Mouse (Mus musculus) small intestine, adult 2 months (tissue): ENCODE data around the gene Sorcs1.

Experiments
- CTCF ChIP-seq: fragments of 200-500 bp; IDR thresholded peaks from 2 replicates; pipeline ENCODE4 v1.5.1; 2012; ENCODE audit warnings: low read depth, mild to moderate bottlenecking, control low read depth, inconsistent platforms, low read length, moderate library complexity, mixed read lengths; ENCODE audit not compliant: insufficient replicate concordance, insufficient read length; ENCODE audit errors: extremely low read depth
- POLR2A ChIP-seq: fragments of 200-500 bp; IDR thresholded peaks from 2 replicates; pipeline ENCODE4 v1.6.1; 2012; ENCODE audit warnings: low read depth, mild to moderate bottlenecking, control low read depth, inconsistent platforms, low read length, moderate library complexity

GRCm38 (mm10) chr19:50395731-50396130, 282.7 kb downstream of the Sorcs1 start:
- TF ChIP-seq POLR2A (no peak), CTCF (no peak)
